In the genomic region with DNA sequence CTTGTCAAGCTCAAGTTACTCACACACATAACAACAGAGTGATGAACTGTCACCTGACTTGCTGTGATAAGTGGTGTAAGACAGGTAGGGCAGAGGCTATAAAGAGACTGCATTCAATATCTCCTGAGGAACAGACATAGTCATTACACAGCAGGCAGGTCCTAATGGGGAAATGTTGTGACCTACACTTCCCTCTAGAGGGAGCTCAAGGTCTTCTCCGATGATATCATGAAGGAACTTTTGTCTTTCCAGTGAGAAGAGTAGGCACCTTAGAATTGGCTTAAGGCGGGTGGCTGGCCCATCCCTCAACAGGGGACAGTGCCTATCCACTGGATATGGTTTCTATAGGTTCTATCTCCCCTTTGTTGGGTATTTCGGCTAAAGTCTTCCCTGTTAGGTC, we compare ENCODE assay signal across 8 mouse cellular contexts. TPM values are rescaled to one million over a fixed set of nuclear protein-coding genes. Genes with fewer than 3 reads are reported as not detected.
A peak's percentile ranks its signal among the peaks of the same experiment; 100 is the strongest.
DNase-seq lines count a peak whose midpoint lies in the region; ATAC-seq and TF ChIP-seq lines count a peak whose summit lies in the region.

No protein-coding gene starts in this region.

- TF ChIP-seq EP300 in CH12.LX (IDR thresholded peaks at IDR 0.05; ENCODE audit: low read length): no peak
- TF ChIP-seq EP300 in heart, postnatal 0 days (IDR thresholded peaks at IDR 0.05; ENCODE audit: low read depth): no peak

- no peaks in the 10 kb centered on the region for H3K27me3 ChIP-seq in CH12.LX (replicated peaks)
- H3K27me3 ChIP-seq in embryonic facial prominence, embryonic 14.5 days (replicated peaks; ENCODE audit: control insufficient read depth, insufficient read depth, low read length): no peaks in the 10 kb centered on the region
- H3K27me3 ChIP-seq in heart, postnatal 0 days (ENCODE audit: control insufficient read depth, insufficient read depth, low read length): no peaks in the 10 kb centered on the region
- no peaks in the 10 kb centered on the region for H3K27me3 ChIP-seq in liver, embryonic 12.5 days (replicated peaks)

- no peak overlapping the region for H3K4me3 ChIP-seq in CH12.LX (replicated peaks in 1 of 3; ENCODE audit: low read depth in 2 of 3, low read length in 2 of 3, poor library complexity in 1 of 3)
- H3K4me3 ChIP-seq in embryonic facial prominence, embryonic 14.5 days (ENCODE audit: low read depth, low read length): no peak overlapping the region
- H3K4me3 ChIP-seq in heart, postnatal 0 days (ENCODE audit: low read depth, low read length): no peak overlapping the region
- no peak overlapping the region for H3K4me3 ChIP-seq in liver, embryonic 12.5 days

- peak; percentile 80 to 91 for TF ChIP-seq CTCF in CH12.LX (conservative IDR thresholded peaks at IDR 0.05 in 1 of 2, IDR thresholded peaks at IDR 0.05 in 1 of 2; ENCODE audit: low read depth in 2 of 2, low read length in 2 of 2)
- peak; percentile 94 for TF ChIP-seq CTCF in heart, postnatal 0 days (IDR thresholded peaks at IDR 0.05; ENCODE audit: low read depth)

- no peaks in the 10 kb centered on the region for H3K36me3 ChIP-seq in CH12.LX (replicated peaks in 1 of 2; ENCODE audit: control insufficient read depth in 1 of 2, insufficient read depth in 1 of 2, low read length in 1 of 2)
- no peaks in the 10 kb centered on the region for H3K36me3 ChIP-seq in embryonic facial prominence, embryonic 14.5 days (ENCODE audit: control insufficient read depth, insufficient read depth, low read length)
- no peaks in the 10 kb centered on the region for H3K36me3 ChIP-seq in heart, postnatal 0 days (replicated peaks; ENCODE audit: control insufficient read depth, insufficient read depth, low read length)
- no peaks in the 10 kb centered on the region for H3K36me3 ChIP-seq in liver, embryonic 12.5 days

- H3K9ac ChIP-seq in CH12.LX (ENCODE audit: insufficient read depth, low read depth): no peak overlapping the region
- no peak overlapping the region for H3K9ac ChIP-seq in embryonic facial prominence, embryonic 14.5 days (ENCODE audit: low read depth, low read length)
- H3K9ac ChIP-seq in heart, postnatal 0 days (replicated peaks; ENCODE audit: low read depth, low read length): no peak overlapping the region
- no peak overlapping the region for H3K9ac ChIP-seq in liver, embryonic 12.5 days

- H3K9me3 ChIP-seq in CH12.LX (replicated peaks; ENCODE audit: low read length): no peaks in the 10 kb centered on the region
- no peaks in the 10 kb centered on the region for H3K9me3 ChIP-seq in embryonic facial prominence, embryonic 14.5 days (ENCODE audit: control insufficient read depth, low read length)
- no peaks in the 10 kb centered on the region for H3K9me3 ChIP-seq in heart, postnatal 0 days (replicated peaks; ENCODE audit: control insufficient read depth, low read length)
- no peaks in the 10 kb centered on the region for H3K9me3 ChIP-seq in liver, embryonic 12.5 days (replicated peaks)

- peak; percentile 83 for DNase-seq in CH12.LX (ENCODE audit: extremely low read depth)
- peak; percentile 62 for DNase-seq in adrenal gland, postnatal 14 days
- DNase-seq in embryonic facial prominence, embryonic 14.5 days (ENCODE audit: low spot score): peak; percentile 89
- DNase-seq in heart, postnatal 0 days (ENCODE audit: low spot score): peak; percentile 83
- DNase-seq in kidney, postnatal 14 days: peak; percentile 84
- peak; percentile 35 for DNase-seq in neural tube, embryonic 10.5 days (ENCODE audit: extremely low spot score, low spot score)
- peak; percentile 63 for DNase-seq in thymus, postnatal 0 days (ENCODE audit: low spot score)

- in situ Hi-C loops in CH12.LX (cut with MboI; ENCODE audit: low pct_ligation_motif_present, low pct_unique_long_range_greater_than_20kb, low sequenced_read_pairs): loop anchor here (10.0 kb wide), 1 partner anchor 57 kb away; no protein-coding TSS in a partner anchor

- dilution Hi-C loops in CH12.LX (cut with MboI; ENCODE audit: extremely low pct_ligation_motif_present, extremely low pct_unique_long_range_greater_than_20kb, low sequenced_read_pairs): no loop called here

- H3K4me2 ChIP-seq in CH12.LX (ENCODE audit: insufficient read depth, low read depth, poor library complexity, severe bottlenecking): 0 out of 2 replicates have a peak overlapping the region, but pooled peaks have one; percentile 5
- H3K4me2 ChIP-seq in embryonic facial prominence, embryonic 14.5 days (ENCODE audit: low read depth, low read length): no peak overlapping the region
- H3K4me2 ChIP-seq in heart, postnatal 0 days (ENCODE audit: low read depth, low read length): no peak overlapping the region
- no peak overlapping the region for H3K4me2 ChIP-seq in liver, embryonic 12.5 days

- no peak for TF ChIP-seq POLR2A in CH12.LX (IDR thresholded peaks at IDR 0.05; ENCODE audit: low read depth, low read length)

- peak; percentile 87 for TF ChIP-seq RAD21 in CH12.LX (IDR thresholded peaks at IDR 0.05; ENCODE audit: low read depth, low read length)

- WGBS in embryonic facial prominence, embryonic 14.5 days: 12% methylated on average over 3 of the region's 3 CpGs
- WGBS in heart, postnatal 0 days: 14% methylated on average over 3 of the region's 3 CpGs
- 8% methylated on average over 3 of the region's 3 CpGs for WGBS in liver, embryonic 12.5 days (ENCODE audit: insufficient replicate concordance)

- no peaks in the 10 kb centered on the region for H3K79me2 ChIP-seq in CH12.LX (replicated peaks; ENCODE audit: control insufficient read depth, extremely low read depth, insufficient read depth, poor library complexity, severe bottlenecking)

- 0 out of 4 replicates have a peak, but pooled peaks cover 0 to 3% of the 10 kb centered on the region in 2 experiments for H3K4me1 ChIP-seq in CH12.LX (ENCODE audit: control insufficient read depth in 1 of 2, insufficient read depth in 2 of 2)
- no peaks in the 10 kb centered on the region for H3K4me1 ChIP-seq in embryonic facial prominence, embryonic 14.5 days (ENCODE audit: control insufficient read depth, insufficient read depth, low read length)
- no peaks in the 10 kb centered on the region for H3K4me1 ChIP-seq in heart, postnatal 0 days (ENCODE audit: control insufficient read depth, insufficient read depth)
- H3K4me1 ChIP-seq in liver, embryonic 12.5 days: 0 out of 2 replicates have a peak, but pooled peaks cover 4% of the 10 kb centered on the region

- peak; percentile 67 for ATAC-seq in embryonic facial prominence, embryonic 14.5 days (ENCODE audit: low read depth)
- ATAC-seq in heart, postnatal 0 days (ENCODE audit: insufficient read depth, low read depth): peak; percentile 55; the same call in 1 of the 2 replicates
- ATAC-seq in liver, embryonic 12.5 days: peak; percentile 75

- H3K27ac ChIP-seq in CH12.LX (ENCODE audit: insufficient read depth, low read depth): no peak overlapping the region
- H3K27ac ChIP-seq in embryonic facial prominence, embryonic 14.5 days (replicated peaks; ENCODE audit: low read depth, low read length): no peak overlapping the region
- no peak overlapping the region for H3K27ac ChIP-seq in heart, postnatal 0 days (ENCODE audit: low read depth)
- H3K27ac ChIP-seq in liver, embryonic 12.5 days: no peak overlapping the region

RNA-seq across cellular contexts. Expression of gene Aldob, which starts 18.3 kb away (rescaled TPM):
- total RNA-seq in CH12.LX (2012; rRNA removed) (not detected in 2 replicates), CH12.LX (2014; rRNA removed) (not detected in 2 replicates)
- not detected in 2 replicates for polyA plus RNA-seq in CH12.LX (2012; ENCODE audit: insufficient read length, low read depth)
- 22.2 and 273 TPM in 2 replicates for total RNA-seq in adrenal gland, postnatal 14 days (2021)
- polyA plus RNA-seq in embryonic facial prominence, embryonic 14.5 days (2014; fragmentation: Nextera tagmentation; extraction: Ambion mirVana): 0.09 and 0.14 TPM in 2 replicates
- 0.27 and 2.3 TPM in 2 replicates for total RNA-seq in heart, postnatal 0 days (2014; rRNA removed; ENCODE audit: low replicate concordance)
- polyA plus RNA-seq in heart, postnatal 0 days (2015; fragmentation: Nextera tagmentation; extraction: Ambion mirVana): 0.12 and 0.22 TPM in 2 replicates
- 54.0 and 57.6 TPM in 2 replicates for polyA plus RNA-seq in liver, embryonic 12.5 days (2016; fragmentation: Nextera tagmentation; extraction: Ambion mirVana)
- 0.84 and 1.4 TPM in 2 replicates for polyA plus RNA-seq in thymus, postnatal 0 days (2015; fragmentation: Nextera tagmentation; extraction: Ambion mirVana)

RNA-seq across cellular contexts. Expression of gene Tmem246, which starts 30.1 kb away (rescaled TPM):
- total RNA-seq in CH12.LX (2012; rRNA removed) (0.13 TPM in 1 of 2 replicates, not detected in the other), CH12.LX (2014; rRNA removed) (0.22 and 0.24 TPM in 2 replicates)
- 0.19 and 0.49 TPM in 2 replicates for polyA plus RNA-seq in CH12.LX (2012; ENCODE audit: insufficient read length, low read depth)
- 9.9 and 11.3 TPM in 2 replicates for total RNA-seq in adrenal gland, postnatal 14 days (2021)
- polyA plus RNA-seq in embryonic facial prominence, embryonic 14.5 days (2014; fragmentation: Nextera tagmentation; extraction: Ambion mirVana): 34.0 and 39.2 TPM in 2 replicates
- total RNA-seq in heart, postnatal 0 days (2014; rRNA removed; ENCODE audit: low replicate concordance): 56.4 and 110 TPM in 2 replicates
- 54.5 and 56.5 TPM in 2 replicates for polyA plus RNA-seq in heart, postnatal 0 days (2015; fragmentation: Nextera tagmentation; extraction: Ambion mirVana)
- polyA plus RNA-seq in liver, embryonic 12.5 days (2016; fragmentation: Nextera tagmentation; extraction: Ambion mirVana): 13.3 and 14.6 TPM in 2 replicates
- polyA plus RNA-seq in thymus, postnatal 0 days (2015; fragmentation: Nextera tagmentation; extraction: Ambion mirVana): 4.0 and 4.4 TPM in 2 replicates

RNA-seq across cellular contexts. Expression of gene Zfp189, which starts 46.6 kb away (rescaled TPM):
- total RNA-seq in CH12.LX (2012; rRNA removed) (4.7 and 5.1 TPM in 2 replicates), CH12.LX (2014; rRNA removed) (4.0 and 4.3 TPM in 2 replicates)
- polyA plus RNA-seq in CH12.LX (2012; ENCODE audit: insufficient read length, low read depth): 1.6 and 2.3 TPM in 2 replicates
- total RNA-seq in adrenal gland, postnatal 14 days (2021): 7.9 and 8.4 TPM in 2 replicates
- 8.8 and 9.7 TPM in 2 replicates for polyA plus RNA-seq in embryonic facial prominence, embryonic 14.5 days (2014; fragmentation: Nextera tagmentation; extraction: Ambion mirVana)
- 3.3 and 4.2 TPM in 2 replicates for total RNA-seq in heart, postnatal 0 days (2014; rRNA removed; ENCODE audit: low replicate concordance)
- polyA plus RNA-seq in heart, postnatal 0 days (2015; fragmentation: Nextera tagmentation; extraction: Ambion mirVana): 4.7 and 4.8 TPM in 2 replicates
- polyA plus RNA-seq in liver, embryonic 12.5 days (2016; fragmentation: Nextera tagmentation; extraction: Ambion mirVana): 4.3 and 4.6 TPM in 2 replicates
- 5.7 and 5.9 TPM in 2 replicates for polyA plus RNA-seq in thymus, postnatal 0 days (2015; fragmentation: Nextera tagmentation; extraction: Ambion mirVana)

RNA-seq across cellular contexts. Expression of gene Mrpl50, which starts 46.7 kb away (rescaled TPM):
- 23.4 and 29.9 TPM in 2 replicates for total RNA-seq in CH12.LX (2012; rRNA removed)
- total RNA-seq in CH12.LX (2014; rRNA removed): 42.9 and 46.2 TPM in 2 replicates
- polyA plus RNA-seq in CH12.LX (2012; ENCODE audit: insufficient read length, low read depth): 63.3 and 63.8 TPM in 2 replicates
- 45.5 and 50.0 TPM in 2 replicates for total RNA-seq in adrenal gland, postnatal 14 days (2021)
- 75.4 and 78.6 TPM in 2 replicates for polyA plus RNA-seq in embryonic facial prominence, embryonic 14.5 days (2014; fragmentation: Nextera tagmentation; extraction: Ambion mirVana)
- total RNA-seq in heart, postnatal 0 days (2014; rRNA removed; ENCODE audit: low replicate concordance): 22.1 and 36.6 TPM in 2 replicates
- polyA plus RNA-seq in heart, postnatal 0 days (2015; fragmentation: Nextera tagmentation; extraction: Ambion mirVana): 53.3 and 54.6 TPM in 2 replicates
- polyA plus RNA-seq in liver, embryonic 12.5 days (2016; fragmentation: Nextera tagmentation; extraction: Ambion mirVana): 65.8 and 67.3 TPM in 2 replicates
- 48.8 and 49.7 TPM in 2 replicates for polyA plus RNA-seq in thymus, postnatal 0 days (2015; fragmentation: Nextera tagmentation; extraction: Ambion mirVana)

Comparison
In these comparisons a context has a peak if more than half of its experiments do, and no peak if none do; other contexts are left out.
1. DNase-seq: peak in every context shown above with its lines; median percentile 89 in embryonic facial prominence, embryonic 14.5 days; 84 in kidney, postnatal 14 days; 83 in CH12.LX; 83 in heart, postnatal 0 days; 63 in thymus, postnatal 0 days; 62 in adrenal gland, postnatal 14 days; 35 in neural tube, embryonic 10.5 days.
2. RNA of gene Aldob, which starts 18.3 kb away (polyA plus RNA-seq): 54.0 to 57.6 TPM in liver, embryonic 12.5 days; 0.84 to 1.4 TPM in thymus, postnatal 0 days, 0.12 to 0.22 TPM in heart, postnatal 0 days, 0.09 to 0.14 TPM in embryonic facial prominence, embryonic 14.5 days and not detected in CH12.LX; every median in the first group is over 10 times any median in the second.
3. Peak in every context shown above with its lines, with median percentiles within 50 percentile points of each other: ATAC-seq.